Mouse (Mus musculus): Measurements from ENCODE around the gene Bach2.

The Bach2 gene

GRCm38 (mm10) chr4:32486654-32487398 lies 248.2 kb downstream of the Bach2 start:
- DNase-seq (ENCODE audit: low spot score): peak; percentile 38

GRCm38 (mm10) chr4:32489186-32489585 lies 250.6 kb downstream of the Bach2 start:
- no peak for DNase-seq (ENCODE audit: low spot score)

GRCm38 (mm10) chr4:32491176-32491575 lies 252.6 kb downstream of the Bach2 start:
- DNase-seq (ENCODE audit: low spot score): no peak

GRCm38 (mm10) chr4:32492834-32493233 lies 254.2 kb downstream of the Bach2 start:
- DNase-seq (ENCODE audit: low spot score): no peak

- DNase-seq (ENCODE audit: low spot score): no peak
These were observed 263.2 kb downstream of the Bach2 start for GRCm38 (mm10) chr4:32501780-32502179.

- DNase-seq (ENCODE audit: low spot score): no peak
These were observed 263.6 kb downstream of the Bach2 start for GRCm38 (mm10) chr4:32502181-32502580.

- no peak for DNase-seq (ENCODE audit: low spot score)
These were observed 265.6 kb downstream of the Bach2 start for GRCm38 (mm10) chr4:32504236-32504635.

- no peak for DNase-seq (ENCODE audit: low spot score)
These were observed 267.8 kb downstream of the Bach2 start for GRCm38 (mm10) chr4:32506306-32506808.

- no peak for DNase-seq (ENCODE audit: low spot score)
These were observed 268.4 kb downstream of the Bach2 start for GRCm38 (mm10) chr4:32507041-32507440.

GRCm38 (mm10) chr4:32508572-32508971 lies 270.0 kb downstream of the Bach2 start:
- DNase-seq (ENCODE audit: low spot score): no peak

GRCm38 (mm10) chr4:32508996-32509395 lies 270.4 kb downstream of the Bach2 start:
- no peak for DNase-seq (ENCODE audit: low spot score)

GRCm38 (mm10) chr4:32509832-32510612 lies 271.4 kb downstream of the Bach2 start:
- no peak for DNase-seq (ENCODE audit: low spot score)

GRCm38 (mm10) chr4:32510940-32511339 lies 272.3 kb downstream of the Bach2 start:
- no peak for DNase-seq (ENCODE audit: low spot score)

- no peak for DNase-seq (ENCODE audit: low spot score)
These were observed 277.5 kb downstream of the Bach2 start for GRCm38 (mm10) chr4:32516126-32516525.

GRCm38 (mm10) chr4:32518842-32519578 lies 280.4 kb downstream of the Bach2 start:
- DNase-seq (ENCODE audit: low spot score): no peak

- no peak for DNase-seq (ENCODE audit: low spot score)
These were observed 282.2 kb downstream of the Bach2 start for GRCm38 (mm10) chr4:32520628-32521360.

GRCm38 (mm10) chr4:32521361-32521740 lies 282.7 kb downstream of the Bach2 start:
- no peak for DNase-seq (ENCODE audit: low spot score)

GRCm38 (mm10) chr4:32522013-32522412 lies 283.4 kb downstream of the Bach2 start:
- DNase-seq (ENCODE audit: low spot score): no peak

- no peak for DNase-seq (ENCODE audit: low spot score)
These were observed 285.7 kb downstream of the Bach2 start for GRCm38 (mm10) chr4:32524282-32524681.

GRCm38 (mm10) chr4:32525000-32525399 lies 286.4 kb downstream of the Bach2 start:
- no peak for DNase-seq (ENCODE audit: low spot score)

- no peak for DNase-seq (ENCODE audit: low spot score)
These were observed 287.7 kb downstream of the Bach2 start for GRCm38 (mm10) chr4:32526228-32526836.

Data from layer of hippocampus, adult 11-12 months (tissue).